Mouse (Mus musculus) G1E (cell line): Measurements from ENCODE around the gene Ube3b. TPM values are rescaled to one million over a fixed set of nuclear protein-coding genes. Genes with fewer than 3 reads are reported as not detected.
A peak's percentile ranks its signal among the peaks of the same experiment; 100 is the strongest.

Experiments used
- ATAC-seq: 2 replicates; pipeline ENCODE4 v1.8.0; 2016; ENCODE audit warnings: mild to moderate bottlenecking; ENCODE audit not compliant: insufficient number of reproducible peaks, poor library complexity, low FRiP score, severe bottlenecking; ENCODE audit errors: extremely low read depth
- DNase-seq: peaks from one replicate; pipeline ENCODE4 v3.0.0; 2012; ENCODE audit warnings: low spot score
- H3K27me3 ChIP-seq: 2 replicates; pipeline ENCODE4 v1.6.1; 2012; ENCODE audit warnings: mild to moderate bottlenecking, low read length, inconsistent platforms; ENCODE audit not compliant: insufficient read depth
- H3K36me3 ChIP-seq: replicated peaks from 2 replicates; pipeline ENCODE3; 2012; ENCODE audit warnings: mild to moderate bottlenecking, inconsistent platforms
- H3K4me1 ChIP-seq: 2 replicates; pipeline ENCODE4 v1.6.1; 2012; ENCODE audit warnings: low read depth, low read length, inconsistent platforms, mixed read lengths; ENCODE audit not compliant: insufficient read depth
- H3K4me3 ChIP-seq: 2 replicates; pipeline ENCODE4 v1.5.1; 2012; ENCODE audit warnings: low read depth, mild to moderate bottlenecking, inconsistent platforms, low read length, moderate library complexity, mixed read lengths
- H3K9me3 ChIP-seq: replicated peaks from 2 replicates; pipeline ENCODE4 v1.6.1; 2012; ENCODE audit warnings: inconsistent platforms
- CTCF ChIP-seq: IDR thresholded peaks from 2 replicates; pipeline ENCODE4 v1.5.1; 2012; ENCODE audit warnings: low read depth, low read length, inconsistent platforms, mixed read lengths
- GATA1 ChIP-seq: IDR thresholded peaks from 2 replicates; pipeline ENCODE4 v1.6.1; 2012; ENCODE audit warnings: borderline replicate concordance, low read length, inconsistent platforms, mixed read lengths
- GATA2 ChIP-seq: IDR thresholded peaks from 2 replicates; pipeline ENCODE4 v1.6.1; 2012; ENCODE audit warnings: low read depth, low read length, inconsistent platforms, borderline replicate concordance
- POLR2AphosphoS5 ChIP-seq: IDR thresholded peaks from 2 replicates; pipeline ENCODE4 v1.6.1; 2012; ENCODE audit warnings: low read depth, low read length, inconsistent platforms; ENCODE audit not compliant: insufficient replicate concordance
- TAL1 ChIP-seq: conservative IDR thresholded peaks from 2 replicates; pipeline ENCODE4 v1.6.1; 2012; ENCODE audit warnings: low read depth, low read length, inconsistent platforms, mixed read lengths
- polyA plus RNA-seq: library from polyadenylated mRNA; stranded (reverse); fragments of >175 nt; gene quantifications from 2 replicates; pipeline ENCODE4 v1.2.3, GENCODE M21; 2012
- total RNA-seq, 2 experiments: library from RNA; stranded (forward) in 1 of 2; stranded (reverse) in 1 of 2; fragments of 200-1000 nt in 1 of 2; fragments of >200 nt in 1 of 2; fragmentation: Nextera tagmentation in 1 of 2; gene quantifications; 2 replicates each; pipeline ENCODE4 v1.2.3; 2014 to 2017

The Ube3b gene
- total and polyA plus RNA-seq, 3 experiments, result 20.9 to 65.0 (median 51.3) TPM

GRCm38 (mm10) chr5:114372565-114372964 lies 7.8 kb upstream of the Ube3b start:
- TF ChIP-seq GATA2, result no peak
- TF ChIP-seq GATA1, result no peak
- Histone ChIP-seq H3K4me1 (peaks cover 92% of the 10 kb centered on the region), H3K4me3 (peak overlapping the region; percentile 64; the same call in 1 of the 2 replicates), H3K9me3 (no peaks in the 10 kb centered on the region), H3K36me3 (peaks cover 91% of the 10 kb centered on the region), H3K27me3 (no peaks in the 10 kb centered on the region)
- no peak for DNase-seq
- ATAC-seq, result no peak

- no peaks in the 10 kb centered on the region for H3K9me3 ChIP-seq
- H3K27me3 ChIP-seq, result no peaks in the 10 kb centered on the region
- TF ChIP-seq TAL1, result no peak
- no peak for ATAC-seq
- H3K4me3 ChIP-seq, result peak overlapping the region; percentile 64; the same call in 1 of the 2 replicates
- H3K36me3 ChIP-seq, result peaks cover 85% of the 10 kb centered on the region
- no peak for DNase-seq
- peaks cover 97% of the 10 kb centered on the region for H3K4me1 ChIP-seq
These were observed 7.2 kb upstream of the Ube3b start for GRCm38 (mm10) chr5:114373174-114373573.

DNA sequence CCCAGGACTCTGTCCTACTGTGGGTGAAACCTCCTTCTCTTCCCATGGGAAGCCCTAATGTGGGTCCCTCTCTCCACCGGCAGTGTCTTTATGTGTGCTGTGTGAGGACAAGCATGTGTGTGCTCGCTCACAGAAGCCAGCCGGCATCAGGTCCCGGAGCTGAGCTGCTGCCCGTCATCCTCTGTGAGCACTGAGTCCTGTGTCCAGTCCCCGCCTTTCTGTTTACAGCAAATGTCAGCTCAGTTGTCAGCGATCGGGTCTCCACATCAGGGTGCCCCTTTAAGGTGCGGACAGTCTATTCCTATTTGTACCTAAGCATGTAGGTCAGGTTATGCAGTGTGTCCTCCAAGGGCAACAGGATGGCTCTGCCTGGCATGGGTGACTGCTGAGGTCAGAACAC lies 6.8 kb upstream of the Ube3b start:
- H3K4me1 ChIP-seq, result peaks cover 95% of the 10 kb centered on the region
- TF ChIP-seq TAL1 (no peak), CTCF (no peak), GATA2 (no peak), POLR2AphosphoS5 (no peak), GATA1 (no peak)
- DNase-seq (no peak), ATAC-seq (no peak)
- no peak overlapping the region; the same call in 1 of the 2 replicates for H3K4me3 ChIP-seq
- no peaks in the 10 kb centered on the region for H3K9me3 ChIP-seq
- no peaks in the 10 kb centered on the region for H3K27me3 ChIP-seq
- peaks cover 81% of the 10 kb centered on the region for H3K36me3 ChIP-seq

DNA sequence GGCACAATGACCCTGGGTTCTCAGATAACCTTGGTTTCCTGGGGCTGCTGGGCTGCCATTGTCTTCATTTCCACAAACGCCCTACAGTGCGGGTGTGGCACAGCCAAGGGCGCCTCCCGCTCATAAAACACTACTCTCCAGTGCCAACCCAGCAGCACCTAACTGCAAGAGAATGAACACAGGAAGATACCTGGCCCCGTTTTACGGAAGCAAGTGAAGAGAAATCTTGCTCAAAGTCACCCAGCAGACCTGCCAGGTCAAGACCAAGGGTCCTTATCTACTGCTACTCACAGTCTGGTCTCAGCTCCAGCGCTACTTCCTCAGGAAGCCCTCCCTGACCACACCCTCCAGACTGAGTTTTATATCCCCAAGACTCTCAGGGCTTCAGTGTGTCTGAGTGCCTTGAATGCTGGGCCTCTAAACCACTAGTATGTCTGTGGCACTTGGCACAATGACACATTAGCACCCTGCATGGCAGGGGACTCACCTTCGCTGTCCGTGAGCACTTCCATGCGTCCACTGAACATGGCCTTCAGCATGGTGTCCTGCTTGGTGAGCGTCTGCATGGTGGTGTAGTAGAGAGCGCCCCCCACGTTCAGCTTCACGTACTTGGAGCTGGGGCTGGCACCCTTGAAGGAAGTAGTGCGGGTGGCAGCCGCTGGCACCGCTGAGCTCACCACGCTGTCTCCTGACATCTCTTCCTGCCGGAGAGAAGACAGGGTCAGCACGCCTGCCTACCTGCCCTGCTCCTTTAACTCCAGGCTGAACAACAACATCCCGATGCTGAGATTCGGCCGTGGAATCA lies 5.8 kb upstream of the Ube3b start:
- TF ChIP-seq TAL1, result peak; percentile 30; the same call in 1 of the 2 replicates
- no peak for TF ChIP-seq GATA2
- TF ChIP-seq POLR2AphosphoS5, result no peak
- peak; percentile 46 for ATAC-seq
- peak overlapping the region; percentile 58; the same call in 1 of the 2 replicates for H3K4me3 ChIP-seq
- peaks cover 95% of the 10 kb centered on the region for H3K4me1 ChIP-seq
- no peaks in the 10 kb centered on the region for H3K27me3 ChIP-seq
- no peaks in the 10 kb centered on the region for H3K9me3 ChIP-seq
- peak; percentile 59 for DNase-seq
- H3K36me3 ChIP-seq, result peaks cover 70% of the 10 kb centered on the region

DNA sequence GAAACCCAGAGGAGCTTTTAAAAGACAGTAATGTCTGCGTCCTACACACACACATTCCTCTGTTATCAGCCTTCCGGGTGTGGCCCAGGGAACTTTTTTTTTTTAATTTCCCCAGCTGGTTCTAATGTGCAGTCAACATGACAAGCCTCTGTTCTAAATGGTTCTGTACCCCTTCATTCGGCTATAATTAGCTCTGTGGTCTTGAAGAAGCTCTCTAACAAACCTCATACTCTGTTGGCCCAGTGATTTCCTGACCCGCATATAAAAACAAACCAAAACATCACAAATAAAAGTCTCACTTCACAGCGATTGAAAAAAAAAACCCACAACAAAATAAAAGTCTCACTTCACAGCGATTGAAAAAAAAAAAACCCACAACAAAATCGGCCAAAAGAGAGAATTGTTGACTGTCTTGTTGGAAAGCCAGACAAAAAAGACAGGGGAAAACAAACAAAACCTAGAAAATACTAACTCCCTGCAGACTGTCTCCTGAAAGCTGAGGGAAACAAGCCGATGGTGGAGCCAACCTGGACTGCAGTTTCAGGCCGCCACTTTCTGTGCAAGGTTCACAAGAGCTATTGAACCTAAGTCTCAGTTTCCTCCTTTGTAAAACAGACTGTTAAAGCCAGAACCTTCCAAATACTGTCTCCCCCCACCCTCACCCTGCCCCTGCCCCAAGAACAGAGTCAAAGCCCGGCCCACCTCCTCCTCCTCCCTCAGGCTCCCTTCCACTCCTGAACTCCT lies 2.1 kb upstream of the Ube3b start:
- ATAC-seq (no peak), DNase-seq (peak; percentile 39)
- TF ChIP-seq TAL1, result no peak
- no peak for TF ChIP-seq POLR2AphosphoS5
- no peak for TF ChIP-seq GATA2
- no peak for TF ChIP-seq CTCF
- TF ChIP-seq GATA1, result no peak
- Histone ChIP-seq H3K36me3 (peaks cover 50% of the 10 kb centered on the region), H3K27me3 (no peaks in the 10 kb centered on the region), H3K9me3 (no peaks in the 10 kb centered on the region), H3K4me3 (peak overlapping the region; percentile 55; the same call in 1 of the 2 replicates), H3K4me1 (peaks cover 81% of the 10 kb centered on the region)

- H3K9me3 ChIP-seq, result no peaks in the 10 kb centered on the region
- peaks cover 79% of the 10 kb centered on the region for H3K4me1 ChIP-seq
- peak; percentile 25 for DNase-seq
- peaks cover 50% of the 10 kb centered on the region for H3K36me3 ChIP-seq
- H3K4me3 ChIP-seq, result peak overlapping the region; percentile 55; the same call in 1 of the 2 replicates
- no peaks in the 10 kb centered on the region for H3K27me3 ChIP-seq
- no peak for ATAC-seq
- TF ChIP-seq CTCF (no peak), GATA1 (no peak), TAL1 (no peak), GATA2 (no peak), POLR2AphosphoS5 (no peak)
These were observed 1.5 kb upstream of the Ube3b start for GRCm38 (mm10) chr5:114378936-114379335.
